Mouse (Mus musculus) testis, adult 2 months (tissue): ENCODE measurements around the gene Chml.

Experiments used
- CTCF ChIP-seq: fragments of 200-500 bp; IDR thresholded peaks from 2 replicates; pipeline ENCODE4 v1.5.1; 2012; ENCODE audit warnings: low read depth, mild to moderate bottlenecking, inconsistent platforms, low read length, moderate library complexity; ENCODE audit not compliant: control insufficient read depth, insufficient read depth, insufficient replicate concordance
- POLR2A ChIP-seq: fragments of 200-500 bp; IDR thresholded peaks from 2 replicates; pipeline ENCODE4 v1.6.1; 2012; ENCODE audit warnings: low read depth, mild to moderate bottlenecking, inconsistent platforms, low read length, moderate library complexity; ENCODE audit not compliant: control insufficient read depth

DNA sequence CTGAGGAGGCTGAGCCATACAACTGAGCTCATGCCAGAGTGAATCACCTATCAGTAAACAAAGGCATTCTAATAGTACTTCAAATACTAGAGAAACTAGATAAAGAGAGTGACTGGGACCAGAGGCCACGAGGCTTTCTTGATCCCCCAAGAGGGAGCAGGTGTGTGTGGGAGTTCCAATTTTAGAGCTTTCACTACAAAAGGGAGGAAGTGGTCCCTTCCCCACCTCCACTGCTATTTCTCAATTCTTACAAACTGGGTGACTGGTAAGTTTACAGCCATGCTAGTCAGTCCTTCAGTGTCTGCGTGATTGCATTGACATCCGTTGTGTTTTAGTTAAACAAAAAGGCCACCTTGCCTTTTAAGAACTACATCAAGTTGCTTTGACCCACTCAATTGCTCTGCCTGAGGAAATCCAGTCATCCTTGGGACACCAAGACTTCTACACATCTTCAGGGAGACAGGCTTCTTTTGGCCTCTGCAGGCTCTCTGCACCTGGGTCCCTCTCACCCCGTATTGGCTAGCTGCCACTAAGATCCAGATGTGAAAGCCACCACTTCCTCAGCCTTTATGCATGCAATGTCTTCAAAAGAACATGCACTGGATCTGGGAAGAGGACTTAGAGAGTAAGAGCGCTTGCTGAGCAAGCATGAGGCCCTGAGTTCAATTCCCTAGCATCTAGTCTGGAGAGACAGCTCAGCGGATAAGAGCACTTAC, 52.1 kb downstream of the Chml start:
- TF ChIP-seq CTCF (no peak), POLR2A (no peak)
